Mouse (Mus musculus): ENCODE results near the gene Casz1. TPM values are rescaled to one million over a fixed set of nuclear protein-coding genes. Genes with fewer than 3 reads are reported as not detected.

Gene Casz1
- polyA plus RNA-seq, 1 experiment from 2014 or later, result 1.1 TPM

DNA sequence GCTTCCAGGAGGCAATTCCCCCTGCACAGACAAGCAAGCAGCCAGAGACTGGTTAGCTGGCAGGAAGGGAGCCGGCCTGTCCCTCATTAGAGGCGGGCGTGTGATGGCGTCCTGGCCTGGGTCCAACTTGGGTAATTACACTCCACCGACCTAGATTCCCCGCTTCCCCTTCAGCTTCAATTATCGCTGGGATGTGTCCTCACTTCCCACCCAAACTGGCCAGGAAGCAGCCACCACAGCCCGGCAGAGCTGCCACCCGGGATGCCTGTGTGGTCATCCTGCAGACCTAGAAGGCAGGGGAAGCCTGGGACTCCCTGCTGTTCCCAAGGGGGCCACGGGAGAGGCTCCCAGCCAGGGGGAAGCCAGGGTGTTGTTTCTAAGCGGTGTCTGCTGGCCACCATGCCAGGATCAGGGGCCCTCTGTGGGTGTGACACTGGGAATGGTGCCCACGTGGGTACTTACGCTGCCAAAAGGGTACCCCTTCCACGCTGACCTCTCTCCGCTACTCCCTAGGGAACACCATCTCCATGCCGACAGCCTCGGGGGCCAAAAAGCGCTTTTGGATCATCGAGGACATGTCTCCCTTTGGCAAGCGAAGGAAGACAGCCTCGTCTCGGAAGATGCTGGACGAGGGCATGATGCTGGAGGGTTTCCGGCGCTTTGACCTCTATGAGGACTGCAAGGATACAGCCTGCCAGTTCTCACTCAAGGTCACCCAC lies 146.9 kb downstream of the Casz1 start:
- WGBS (ENCODE audit: missing documents), result 90% methylated on average over 24 of the region's 25 CpGs
- H3K4me3 ChIP-seq (ENCODE audit: inconsistent target), result no peak overlapping the region
- no peaks in the 10 kb centered on the region for H3K36me3 ChIP-seq (ENCODE audit: inconsistent target)
- H3K79me2 ChIP-seq (ENCODE audit: inconsistent target), result no peaks in the 10 kb centered on the region
- no peak overlapping the region for H3K27ac ChIP-seq

DNA sequence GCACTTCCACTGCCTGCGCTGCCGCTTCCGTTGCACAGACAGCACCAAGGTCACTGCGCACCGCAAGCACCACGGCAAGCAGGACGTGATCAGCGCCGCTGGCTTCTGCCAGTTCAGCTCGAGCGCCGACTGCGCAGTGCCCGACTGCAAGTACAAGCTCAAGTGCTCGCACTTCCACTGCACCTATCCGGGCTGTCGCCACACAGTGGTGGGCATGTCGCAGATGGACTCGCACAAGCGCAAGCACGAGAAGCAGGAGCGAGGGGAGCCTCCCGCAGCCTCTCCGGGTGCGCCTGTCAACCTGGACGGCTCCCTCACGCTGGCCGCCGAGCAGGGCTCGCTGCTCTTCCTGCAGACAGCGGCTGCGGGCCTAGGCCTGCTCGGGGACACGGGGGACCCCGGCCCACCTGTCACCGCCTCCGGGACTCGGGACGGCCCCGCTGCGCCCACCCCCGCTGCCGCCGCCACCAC lies 147.6 kb downstream of the Casz1 start:
- no peaks in the 10 kb centered on the region for H3K79me2 ChIP-seq (ENCODE audit: inconsistent target)
- no peak overlapping the region for H3K4me3 ChIP-seq (ENCODE audit: inconsistent target)
- no peak overlapping the region for H3K27ac ChIP-seq
- 96% methylated on average over 29 of the region's 44 CpGs for WGBS (ENCODE audit: missing documents)
- no peaks in the 10 kb centered on the region for H3K36me3 ChIP-seq (ENCODE audit: inconsistent target)

DNA sequence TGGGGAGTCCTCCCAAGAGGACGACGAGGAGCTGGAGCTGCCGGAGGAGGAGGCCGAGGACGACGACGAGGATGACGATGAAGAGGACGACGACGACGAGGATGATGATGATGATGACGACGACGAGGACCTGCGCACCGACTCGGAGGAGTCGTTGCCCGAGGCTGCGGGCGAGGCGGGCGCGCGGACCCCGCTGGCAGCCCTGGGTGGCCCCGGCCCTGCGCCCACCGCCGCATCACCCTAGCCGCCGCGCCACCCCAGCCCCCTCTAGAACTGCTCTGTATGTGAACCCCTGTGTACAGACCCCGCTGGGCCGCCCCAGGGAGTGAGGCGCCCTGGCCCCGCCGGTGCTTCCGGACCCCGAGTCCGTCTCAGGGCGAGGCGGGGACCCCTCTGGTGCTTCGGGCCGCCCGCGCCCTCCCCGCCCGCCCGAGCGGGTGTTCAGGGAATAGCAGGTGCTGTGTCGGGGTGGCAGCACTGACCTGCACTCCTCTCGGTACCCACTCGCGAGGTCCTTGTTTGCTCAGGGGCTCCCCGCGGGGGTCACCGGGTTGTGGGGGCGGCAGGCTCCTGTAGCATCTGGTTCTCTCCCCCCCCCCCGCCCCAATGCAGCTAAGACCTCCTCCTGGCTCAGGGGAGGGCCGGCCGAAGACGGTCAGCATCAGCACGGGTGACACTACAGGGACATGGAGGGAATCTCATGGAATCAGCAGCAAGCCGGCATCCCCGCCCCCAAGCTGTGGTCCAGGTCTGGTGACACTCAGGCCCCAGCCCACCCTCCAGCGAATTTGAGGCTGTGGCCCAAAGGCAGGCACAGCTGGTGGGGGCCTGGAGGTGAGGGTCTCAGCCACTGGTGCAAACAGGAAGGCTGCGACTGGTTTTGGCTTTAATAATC lies 148.3 kb downstream of the Casz1 start:
- H3K4me3 ChIP-seq (ENCODE audit: inconsistent target), result no peak overlapping the region
- H3K27ac ChIP-seq, result no peak overlapping the region
- WGBS (ENCODE audit: missing documents), result 89% methylated on average over 22 of the region's 69 CpGs
- H3K79me2 ChIP-seq (ENCODE audit: inconsistent target), result no peaks in the 10 kb centered on the region
- no peaks in the 10 kb centered on the region for H3K36me3 ChIP-seq (ENCODE audit: inconsistent target)

DNA sequence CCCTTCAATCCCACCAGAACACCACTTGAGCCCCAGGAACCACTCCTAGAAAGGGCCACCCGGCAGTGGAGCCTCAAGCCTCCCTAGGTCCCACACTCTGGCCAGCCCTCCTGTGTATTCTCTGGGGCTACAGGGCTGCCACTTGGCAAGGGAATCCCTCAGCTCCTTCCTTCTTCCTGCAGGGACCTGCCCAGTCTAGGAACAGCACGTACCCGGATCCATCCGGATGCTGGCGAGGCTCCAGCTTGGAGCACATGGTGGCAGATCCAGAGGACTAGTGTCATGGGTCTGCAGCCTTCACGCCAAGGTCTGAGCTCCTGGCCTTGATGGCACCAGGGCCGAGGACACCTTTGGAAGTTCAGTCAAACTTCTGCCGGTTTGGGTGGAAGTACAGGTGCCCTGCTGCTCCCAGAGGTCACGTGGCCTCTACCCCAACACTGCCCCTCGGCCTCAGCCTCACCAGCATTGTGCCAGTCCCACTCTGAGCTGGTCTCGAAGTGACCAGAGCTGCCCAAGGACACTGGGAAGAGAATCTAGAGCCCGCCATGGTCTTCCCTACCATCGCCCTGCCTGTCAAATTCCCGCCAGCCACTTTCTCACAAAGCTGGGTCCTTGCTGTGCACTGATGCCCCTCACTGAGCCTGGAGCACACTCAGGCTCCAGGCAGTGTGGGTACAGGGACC lies 151.0 kb downstream of the Casz1 start:
- Histone ChIP-seq H3K27ac (no peak overlapping the region), H3K4me3 (ENCODE audit: inconsistent target) (no peak overlapping the region), H3K36me3 (ENCODE audit: inconsistent target) (no peaks in the 10 kb centered on the region; the same call in 1 of the 2 replicates), H3K79me2 (ENCODE audit: inconsistent target) (no peaks in the 10 kb centered on the region)
- whole genome bisulfite sequencing (ENCODE audit: missing documents), result 92% methylated on average over 14 of the region's 14 CpGs

DNA sequence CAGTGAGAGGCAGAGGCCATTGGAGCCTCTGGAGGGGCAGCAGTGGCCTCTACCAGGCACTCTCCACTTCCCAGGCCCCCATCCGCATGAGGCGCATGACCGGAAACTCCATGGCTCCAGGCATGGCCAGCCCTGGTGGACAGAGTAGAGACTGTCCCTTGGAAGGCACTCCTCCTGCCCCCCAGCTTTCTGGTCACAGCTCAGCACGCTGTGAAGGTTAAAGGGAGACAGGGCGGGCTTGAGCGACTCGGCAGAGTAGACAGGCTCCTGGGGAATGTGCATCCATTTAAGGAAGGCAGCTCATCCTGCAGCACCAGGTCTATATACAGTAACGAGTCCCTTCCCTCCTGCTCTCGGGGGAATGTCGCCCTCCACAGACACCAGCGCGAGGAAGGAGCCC lies 155.8 kb downstream of the Casz1 start:
- WGBS (ENCODE audit: missing documents), result 95% methylated on average over 12 of the region's 12 CpGs
- Histone ChIP-seq H3K79me2 (ENCODE audit: inconsistent target) (no peaks in the 10 kb centered on the region), H3K4me3 (ENCODE audit: inconsistent target) (no peak overlapping the region), H3K27ac (no peak overlapping the region), H3K36me3 (ENCODE audit: inconsistent target) (peaks cover 13% of the 10 kb centered on the region; the same call in 1 of the 2 replicates)

DNA sequence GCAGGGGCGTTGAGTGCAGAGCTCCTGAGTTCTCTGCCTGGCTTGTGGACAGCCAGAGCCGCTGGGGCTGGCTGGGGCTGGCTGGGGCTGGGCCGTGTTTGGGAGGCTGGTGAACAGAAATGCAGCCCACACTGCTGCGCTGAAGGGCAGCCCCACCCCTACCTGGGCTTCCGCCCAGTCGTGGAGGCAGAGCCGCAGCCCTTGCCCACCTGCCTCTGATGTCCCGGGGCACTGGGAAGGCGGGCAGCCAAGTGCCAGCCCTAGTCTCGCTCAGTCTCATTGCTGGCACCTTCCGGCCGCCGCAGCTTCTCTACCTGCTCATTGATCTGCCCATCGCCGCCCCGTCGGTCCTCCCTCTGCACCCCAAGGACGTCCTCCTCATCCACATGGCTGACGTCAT lies 156.9 kb downstream of the Casz1 start:
- Histone ChIP-seq H3K4me3 (ENCODE audit: inconsistent target) (no peak overlapping the region), H3K36me3 (ENCODE audit: inconsistent target) (peaks cover 18% of the 10 kb centered on the region; the same call in 1 of the 2 replicates), H3K79me2 (ENCODE audit: inconsistent target) (no peaks in the 10 kb centered on the region), H3K27ac (no peak overlapping the region)
- 92% methylated on average over 14 of the region's 19 CpGs for WGBS (ENCODE audit: missing documents)

DNA sequence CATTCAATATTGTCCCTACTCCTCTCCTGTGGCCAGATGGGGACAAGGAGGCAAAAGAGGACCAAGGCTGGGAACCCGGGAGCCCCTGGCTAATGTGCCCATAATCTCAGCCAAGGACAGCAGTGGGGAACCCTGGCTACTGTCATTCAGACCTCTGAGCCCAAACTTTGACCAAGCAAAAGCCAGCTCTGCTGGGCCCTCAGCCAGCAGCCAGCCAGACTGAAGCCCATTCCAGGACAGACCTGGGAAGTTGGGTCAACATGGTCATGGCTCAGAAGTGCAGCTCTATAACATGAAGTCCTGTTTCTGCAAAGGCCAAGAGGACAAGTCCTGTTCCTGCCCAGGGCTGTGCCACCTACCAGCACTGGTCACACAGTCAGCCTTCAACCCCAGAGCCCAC lies 157.9 kb downstream of the Casz1 start:
- peaks cover 18% of the 10 kb centered on the region; the same call in 1 of the 2 replicates for H3K36me3 ChIP-seq (ENCODE audit: inconsistent target)
- H3K27ac ChIP-seq, result no peak overlapping the region
- H3K79me2 ChIP-seq (ENCODE audit: inconsistent target), result no peaks in the 10 kb centered on the region
- H3K4me3 ChIP-seq (ENCODE audit: inconsistent target), result no peak overlapping the region
- WGBS (ENCODE audit: missing documents), result 73% methylated on average over 1 of the region's 1 CpGs

DNA sequence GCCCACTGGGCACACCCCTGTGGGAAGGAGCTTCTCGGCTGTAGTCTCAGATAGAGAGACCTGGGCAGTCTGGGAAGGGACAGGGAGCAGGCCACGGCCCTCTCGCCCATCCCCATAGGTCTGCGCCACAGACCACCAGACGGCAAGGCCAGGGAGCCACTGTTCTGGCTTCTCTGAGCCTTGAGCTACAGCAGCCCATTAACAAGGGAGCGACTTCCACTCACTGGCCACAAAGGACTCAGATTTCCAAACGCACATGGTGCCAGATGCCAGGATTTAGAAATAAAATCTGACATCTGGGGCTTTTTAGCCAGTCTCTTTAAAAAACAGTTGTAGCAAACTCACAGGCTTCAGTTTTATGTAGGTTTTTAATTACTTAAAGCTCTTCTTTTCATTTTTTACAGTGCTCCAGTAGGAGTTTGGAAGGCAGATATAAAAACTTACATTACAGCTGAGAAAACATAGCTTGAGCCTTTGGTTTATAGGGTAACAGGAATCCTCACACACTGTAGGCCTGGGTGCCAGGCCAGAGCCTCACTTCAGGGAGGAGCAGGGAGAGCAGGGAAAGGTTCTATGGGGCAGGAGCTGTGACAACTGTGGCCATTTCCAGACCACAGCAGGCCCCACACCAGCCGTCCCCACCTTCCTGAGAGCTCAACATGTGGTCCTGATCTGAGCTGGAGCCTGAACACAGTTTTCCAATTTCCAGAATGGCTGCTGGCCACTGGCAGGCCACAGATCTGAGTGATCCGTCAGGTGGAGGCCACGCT lies 160.5 kb downstream of the Casz1 start:
- 93% methylated on average over 9 of the region's 10 CpGs for WGBS (ENCODE audit: missing documents)

DNA sequence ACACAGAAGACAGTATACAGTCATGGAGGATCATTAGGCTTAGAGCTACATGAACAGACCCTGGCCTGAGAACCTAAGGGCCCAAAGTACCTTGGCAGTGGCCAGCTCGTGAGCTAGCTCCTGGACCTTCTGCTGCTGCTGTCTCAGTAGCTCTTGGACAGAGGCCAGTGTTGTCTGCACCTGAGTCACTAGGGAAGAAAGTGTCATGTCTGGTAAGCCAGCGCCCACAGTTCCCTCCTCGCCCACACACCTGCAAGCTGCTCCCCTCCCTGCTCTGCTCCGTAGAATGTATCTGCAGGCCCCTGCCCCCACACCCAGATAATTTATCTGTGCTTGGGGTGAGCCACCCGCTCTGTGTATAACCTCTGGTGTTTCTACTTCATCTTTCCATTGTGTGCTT lies 161.9 kb downstream of the Casz1 start:
- WGBS (ENCODE audit: missing documents), result 92% methylated on average over 5 of the region's 5 CpGs
- H3K79me2 ChIP-seq (ENCODE audit: inconsistent target), result no peaks in the 10 kb centered on the region
- H3K36me3 ChIP-seq (ENCODE audit: inconsistent target), result peaks cover 18% of the 10 kb centered on the region; the same call in 1 of the 2 replicates
- no peak overlapping the region for H3K4me3 ChIP-seq (ENCODE audit: inconsistent target)
- no peak overlapping the region for H3K27ac ChIP-seq

More for the DNA sequence above, 160.5 kb downstream of the Casz1 start:
- Histone ChIP-seq H3K4me3 (ENCODE audit: inconsistent target) (no peak overlapping the region), H3K79me2 (ENCODE audit: inconsistent target) (no peaks in the 10 kb centered on the region), H3K36me3 (ENCODE audit: inconsistent target) (peaks cover 18% of the 10 kb centered on the region; the same call in 1 of the 2 replicates), H3K27ac (no peak overlapping the region)

DNA sequence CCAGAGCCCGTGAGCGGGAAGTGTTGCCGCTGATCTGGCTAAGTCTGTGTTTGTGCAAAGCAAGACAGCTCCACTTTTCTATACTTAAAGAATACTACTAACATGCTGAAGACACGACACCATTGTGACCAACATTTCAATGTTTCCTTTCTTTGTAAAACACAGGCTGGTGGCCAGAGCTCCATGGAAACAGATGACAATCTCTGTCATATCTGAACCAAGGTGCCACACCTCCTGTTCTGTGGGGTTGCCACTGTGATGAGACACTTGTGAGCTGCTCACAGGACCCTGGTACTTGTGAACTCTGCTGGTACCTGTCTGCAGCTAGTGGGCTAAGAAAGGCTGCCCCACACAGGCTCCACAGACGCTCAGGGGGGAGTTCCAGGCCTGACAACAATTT lies 164.6 kb downstream of the Casz1 start:
- no peak overlapping the region for H3K27ac ChIP-seq
- 92% methylated on average over 5 of the region's 5 CpGs for WGBS (ENCODE audit: missing documents)
- no peak overlapping the region for H3K4me3 ChIP-seq (ENCODE audit: inconsistent target)
- 0 out of 2 replicates have a peak, but pooled peaks cover 6% of the 10 kb centered on the region for H3K36me3 ChIP-seq (ENCODE audit: inconsistent target)
- H3K79me2 ChIP-seq (ENCODE audit: inconsistent target), result no peaks in the 10 kb centered on the region

DNA sequence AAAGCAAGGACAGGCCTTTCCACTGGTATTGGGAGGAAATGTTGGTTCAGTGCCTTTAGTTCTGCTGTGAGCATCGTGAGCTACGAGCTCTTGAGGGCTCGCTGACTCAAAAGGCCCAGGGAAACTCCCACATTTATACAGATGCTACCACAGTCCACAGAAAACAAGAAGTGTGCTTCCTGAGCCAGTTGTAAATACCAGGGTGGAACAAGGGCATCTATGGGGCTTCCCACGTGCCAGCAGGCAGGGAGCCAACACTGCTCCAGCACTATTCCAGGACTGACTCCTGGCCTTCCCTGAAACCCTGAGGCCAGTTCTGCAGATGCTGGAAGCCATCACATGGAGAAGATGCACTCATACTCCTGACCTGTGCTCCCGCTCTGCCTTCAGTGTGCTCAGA lies 165.4 kb downstream of the Casz1 start:
- Histone ChIP-seq H3K36me3 (ENCODE audit: inconsistent target) (0 out of 2 replicates have a peak, but pooled peaks cover 6% of the 10 kb centered on the region), H3K79me2 (ENCODE audit: inconsistent target) (no peaks in the 10 kb centered on the region), H3K4me3 (ENCODE audit: inconsistent target) (no peak overlapping the region), H3K27ac (no peak overlapping the region)
- 56% methylated on average over 5 of the region's 5 CpGs for WGBS (ENCODE audit: missing documents)

DNA sequence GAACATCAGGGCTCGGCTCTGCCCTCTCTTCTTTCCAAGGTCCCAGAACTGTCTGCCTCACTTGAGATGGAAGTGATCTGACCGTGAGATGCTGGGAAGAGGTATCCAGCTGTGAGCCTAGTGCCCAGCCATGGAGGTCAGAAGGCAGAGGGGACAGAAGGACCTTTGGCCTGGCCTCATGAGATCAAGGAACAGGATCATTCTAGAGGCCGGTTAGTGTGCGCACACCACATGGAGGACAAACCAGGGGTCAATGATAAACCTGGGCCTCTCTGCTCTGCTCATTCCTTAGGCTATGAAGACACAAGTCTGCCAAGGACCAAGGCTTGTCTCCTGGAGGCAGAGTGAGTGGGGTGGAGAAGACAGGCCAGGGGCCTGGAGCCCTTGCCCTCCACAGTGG lies 166.5 kb downstream of the Casz1 start:
- H3K27ac ChIP-seq, result no peak overlapping the region
- no peaks in the 10 kb centered on the region for H3K79me2 ChIP-seq (ENCODE audit: inconsistent target)
- no peak overlapping the region for H3K4me3 ChIP-seq (ENCODE audit: inconsistent target)
- H3K36me3 ChIP-seq (ENCODE audit: inconsistent target), result no peaks in the 10 kb centered on the region
- 92% methylated on average over 4 of the region's 4 CpGs for WGBS (ENCODE audit: missing documents)

DNA sequence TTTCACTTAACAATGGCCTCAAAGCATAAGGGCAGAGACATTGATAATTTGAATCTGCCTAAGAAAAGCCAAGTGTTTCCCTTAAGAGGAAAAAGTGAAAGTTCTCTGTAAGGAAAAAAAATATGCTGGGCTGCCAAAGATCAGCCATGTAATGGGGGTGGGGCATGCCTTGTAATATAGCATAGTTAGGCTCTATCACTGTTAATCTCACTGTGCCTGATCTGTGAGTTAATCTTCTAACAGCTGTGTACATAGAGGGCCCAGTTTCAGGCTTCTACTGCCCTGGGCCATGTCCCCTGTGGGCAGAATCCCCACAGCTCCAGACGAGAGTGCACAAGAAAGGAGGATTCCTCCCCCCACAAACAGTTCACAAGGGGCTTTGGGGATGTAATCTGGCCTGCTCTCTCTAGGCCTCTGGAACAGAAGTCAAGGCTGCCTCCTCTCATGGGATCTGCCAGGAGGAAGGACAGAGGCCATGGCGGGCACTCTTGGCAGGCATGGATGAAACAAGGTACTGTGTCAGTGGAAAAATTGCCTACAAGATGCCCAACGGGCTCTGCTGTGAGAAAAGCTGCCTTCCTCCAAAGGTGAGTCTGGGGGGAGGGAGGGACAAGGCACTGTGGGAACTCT lies 167.5 kb downstream of the Casz1 start:
- 97% methylated on average over 3 of the region's 3 CpGs for WGBS (ENCODE audit: missing documents)
- no peak overlapping the region for H3K4me3 ChIP-seq (ENCODE audit: inconsistent target)
- H3K36me3 ChIP-seq (ENCODE audit: inconsistent target), result no peaks in the 10 kb centered on the region
- H3K27ac ChIP-seq, result no peak overlapping the region
- H3K79me2 ChIP-seq (ENCODE audit: inconsistent target), result no peaks in the 10 kb centered on the region

All from macrophage (primary cell).